ENCODE assay signal across 8 mouse cellular contexts in the genomic region with DNA sequence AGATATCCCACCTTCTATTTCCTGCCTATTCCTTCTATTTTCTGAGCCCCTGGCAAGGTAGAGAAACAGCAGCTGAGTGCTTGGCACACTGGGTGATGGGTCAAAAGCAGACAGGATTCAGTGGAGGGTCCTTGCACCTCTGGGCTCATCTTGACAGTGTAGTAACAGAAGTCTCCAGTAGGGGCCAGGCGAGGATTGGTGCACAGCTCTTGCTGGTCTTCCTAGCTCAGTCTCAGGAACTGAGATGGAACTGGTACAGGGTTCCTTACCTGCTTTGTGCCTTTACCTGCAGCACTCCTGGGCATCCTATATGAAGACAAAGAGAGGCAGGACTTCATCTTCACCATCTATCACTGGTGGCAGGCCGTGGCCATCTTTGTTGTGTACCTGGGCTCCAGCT. TPM values are rescaled to one million over a fixed set of nuclear protein-coding genes. Genes with fewer than 3 reads are reported as not detected.
DNase-seq lines count a peak whose midpoint lies in the region; ATAC-seq and TF ChIP-seq lines count a peak whose summit lies in the region.

No protein-coding gene starts in this region.

- no peak for TF ChIP-seq POLR2A in cerebellum, adult 2 months (IDR thresholded peaks at IDR 0.05; ENCODE audit: borderline replicate concordance, insufficient read depth, low read length)

- H3K9me3 ChIP-seq in intestine, embryonic 16.5 days (ENCODE audit: control insufficient read depth, low read length), result no peaks in the 10 kb centered on the region
- H3K9me3 ChIP-seq in limb, embryonic 13.5 days, result no peaks in the 10 kb centered on the region
- H3K9me3 ChIP-seq in stomach, embryonic 14.5 days (ENCODE audit: control insufficient read depth, low read depth, low read length), result no peaks in the 10 kb centered on the region

- no peak overlapping the region for H3K27ac ChIP-seq in cerebellum, adult 2 months (ENCODE audit: insufficient read depth, low read length)
- H3K27ac ChIP-seq in intestine, embryonic 16.5 days (ENCODE audit: low read length), result no peak overlapping the region
- no peak overlapping the region for H3K27ac ChIP-seq in limb, embryonic 13.5 days
- H3K27ac ChIP-seq in stomach, embryonic 14.5 days (ENCODE audit: low read length), result no peak overlapping the region

- H3K4me1 ChIP-seq in cerebellum, adult 2 months (ENCODE audit: control insufficient read depth, insufficient read depth, low read length), result no peaks in the 10 kb centered on the region
- peaks cover 9% of the 10 kb centered on the region; the same call in 1 of the 2 replicates for H3K4me1 ChIP-seq in intestine, embryonic 16.5 days (ENCODE audit: control insufficient read depth, insufficient read depth, low read length)
- no peaks in the 10 kb centered on the region for H3K4me1 ChIP-seq in limb, embryonic 13.5 days
- H3K4me1 ChIP-seq in stomach, embryonic 14.5 days (ENCODE audit: control insufficient read depth, insufficient read depth, low read length), result no peaks in the 10 kb centered on the region; the same call in 1 of the 2 replicates

- H3K9ac ChIP-seq in intestine, embryonic 16.5 days (ENCODE audit: low read depth, low read length), result no peak overlapping the region
- no peak overlapping the region for H3K9ac ChIP-seq in limb, embryonic 13.5 days
- no peak overlapping the region for H3K9ac ChIP-seq in stomach, embryonic 14.5 days (replicated peaks; ENCODE audit: low read depth, low read length)

- H3K4me2 ChIP-seq in intestine, embryonic 16.5 days (ENCODE audit: low read depth, low read length), result no peak overlapping the region
- H3K4me2 ChIP-seq in limb, embryonic 13.5 days (replicated peaks), result no peak overlapping the region
- H3K4me2 ChIP-seq in stomach, embryonic 14.5 days (replicated peaks; ENCODE audit: low read depth, low read length), result no peak overlapping the region

- no peaks in the 10 kb centered on the region for H3K27me3 ChIP-seq in cerebellum, adult 2 months (ENCODE audit: control insufficient read depth, insufficient read depth, low read length)
- no peaks in the 10 kb centered on the region for H3K27me3 ChIP-seq in intestine, embryonic 16.5 days (replicated peaks; ENCODE audit: control insufficient read depth, insufficient read depth, low read length)
- peaks cover 15% of the 10 kb centered on the region; the same call in 1 of the 2 replicates for H3K27me3 ChIP-seq in limb, embryonic 13.5 days
- H3K27me3 ChIP-seq in stomach, embryonic 14.5 days (ENCODE audit: control insufficient read depth, insufficient read depth, low read length), result no peaks in the 10 kb centered on the region

- 18% methylated on average over 2 of the region's 2 CpGs for WGBS in cerebellum, adult 2 months
- WGBS in intestine, embryonic 16.5 days, result 21% methylated on average over 2 of the region's 2 CpGs
- 15% methylated on average over 2 of the region's 2 CpGs for WGBS in limb, embryonic 13.5 days
- WGBS in stomach, embryonic 14.5 days, result 23% methylated on average over 2 of the region's 2 CpGs

- no peaks in the 10 kb centered on the region for H3K36me3 ChIP-seq in intestine, embryonic 16.5 days (ENCODE audit: control insufficient read depth, insufficient read depth, low read length)
- no peaks in the 10 kb centered on the region for H3K36me3 ChIP-seq in limb, embryonic 13.5 days
- H3K36me3 ChIP-seq in stomach, embryonic 14.5 days (ENCODE audit: control insufficient read depth, insufficient read depth, low read length), result no peaks in the 10 kb centered on the region

- ATAC-seq in intestine, embryonic 16.5 days, result peak; percentile 67
- peak; percentile 64 for ATAC-seq in limb, embryonic 13.5 days (ENCODE audit: low FRiP score, low read depth)
- 0 out of 2 replicates have a peak, but pooled peaks have one; percentile 43 for ATAC-seq in stomach, embryonic 14.5 days (ENCODE audit: insufficient number of reproducible peaks, insufficient read depth, low FRiP score, low read depth)

- no peak overlapping the region for H3K4me3 ChIP-seq in cerebellum, adult 2 months (replicated peaks; ENCODE audit: insufficient read depth, low read depth, low read length)
- no peak overlapping the region for H3K4me3 ChIP-seq in intestine, embryonic 16.5 days (ENCODE audit: low read length)
- no peak overlapping the region for H3K4me3 ChIP-seq in limb, embryonic 13.5 days
- no peak overlapping the region for H3K4me3 ChIP-seq in stomach, embryonic 14.5 days (ENCODE audit: low read depth, low read length)

- TF ChIP-seq CTCF in cerebellum, adult 2 months (IDR thresholded peaks at IDR 0.05; ENCODE audit: borderline replicate concordance, insufficient read depth, low read depth, low read length), result peak; percentile 97

- peak; percentile 73 for DNase-seq in urinary bladder, postnatal 14 days (ENCODE audit: low spot score)
- no peak for DNase-seq in urinary bladder, postnatal 10 days (ENCODE audit: low spot score)
- DNase-seq in cerebellum, adult 2 months, result peak; percentile 54 to 67
- DNase-seq in forelimb bud, embryonic 11.5 days (ENCODE audit: low read depth, low spot score), result peak; percentile 59
- peak; percentile 50 to 65 for DNase-seq in natural killer cell, adult 2 months (ENCODE audit: low spot score in 2 of 2)

RNA-seq across cellular contexts. Expression of a gene that starts 11.7 kb away (rescaled TPM):
- polyA plus RNA-seq in cerebellum, adult 2 months (2012; rRNA removed), result 14.3 and 14.5 TPM in 2 replicates
- polyA plus RNA-seq in intestine, embryonic 16.5 days (2015; fragmentation: Nextera tagmentation; extraction: Ambion mirVana), result 27.0 and 29.8 TPM in 2 replicates
- polyA plus RNA-seq in limb, embryonic 13.5 days (2015; fragmentation: Nextera tagmentation; extraction: Ambion mirVana), result 14.2 and 15.0 TPM in 2 replicates
- 13.1 and 15.4 TPM in 2 replicates for polyA plus RNA-seq in stomach, embryonic 14.5 days (2014; fragmentation: Nextera tagmentation; extraction: Ambion mirVana)

RNA-seq across cellular contexts. Expression of a gene that starts 11.7 kb away (rescaled TPM):
- polyA plus RNA-seq in cerebellum, adult 2 months (2012; rRNA removed), result 0.11 and 0.21 TPM in 2 replicates
- polyA plus RNA-seq in intestine, embryonic 16.5 days (2015; fragmentation: Nextera tagmentation; extraction: Ambion mirVana), result not detected in 2 replicates
- 0.05 TPM in 1 of 2 replicates, not detected in the other for polyA plus RNA-seq in limb, embryonic 13.5 days (2015; fragmentation: Nextera tagmentation; extraction: Ambion mirVana)
- 0.09 TPM in 1 of 2 replicates, not detected in the other for polyA plus RNA-seq in stomach, embryonic 14.5 days (2014; fragmentation: Nextera tagmentation; extraction: Ambion mirVana)

RNA-seq across cellular contexts. Expression of a gene that starts 17.1 kb away (rescaled TPM):
- polyA plus RNA-seq in cerebellum, adult 2 months (2012; rRNA removed), result 7.0 and 8.0 TPM in 2 replicates
- 4.2 TPM in 2 replicates for polyA plus RNA-seq in intestine, embryonic 16.5 days (2015; fragmentation: Nextera tagmentation; extraction: Ambion mirVana)
- polyA plus RNA-seq in limb, embryonic 13.5 days (2015; fragmentation: Nextera tagmentation; extraction: Ambion mirVana), result 1.1 and 1.3 TPM in 2 replicates
- polyA plus RNA-seq in stomach, embryonic 14.5 days (2014; fragmentation: Nextera tagmentation; extraction: Ambion mirVana), result 1.2 and 2.4 TPM in 2 replicates

RNA-seq across cellular contexts. Expression of a gene that starts 25.4 kb away (rescaled TPM):
- polyA plus RNA-seq in cerebellum, adult 2 months (2012; rRNA removed), result 0.32 and 0.36 TPM in 2 replicates
- 0.61 and 1.2 TPM in 2 replicates for polyA plus RNA-seq in intestine, embryonic 16.5 days (2015; fragmentation: Nextera tagmentation; extraction: Ambion mirVana)
- 7.8 and 9.3 TPM in 2 replicates for polyA plus RNA-seq in limb, embryonic 13.5 days (2015; fragmentation: Nextera tagmentation; extraction: Ambion mirVana)
- 11.7 and 14.4 TPM in 2 replicates for polyA plus RNA-seq in stomach, embryonic 14.5 days (2014; fragmentation: Nextera tagmentation; extraction: Ambion mirVana)

RNA-seq across cellular contexts. Expression of a gene that starts 34.1 kb away (rescaled TPM):
- polyA plus RNA-seq in cerebellum, adult 2 months (2012; rRNA removed), result 363 and 369 TPM in 2 replicates
- polyA plus RNA-seq in intestine, embryonic 16.5 days (2015; fragmentation: Nextera tagmentation; extraction: Ambion mirVana), result 412 and 424 TPM in 2 replicates
- polyA plus RNA-seq in limb, embryonic 13.5 days (2015; fragmentation: Nextera tagmentation; extraction: Ambion mirVana), result 259 and 267 TPM in 2 replicates
- 320 and 361 TPM in 2 replicates for polyA plus RNA-seq in stomach, embryonic 14.5 days (2014; fragmentation: Nextera tagmentation; extraction: Ambion mirVana)
